Mouse (Mus musculus) kidney, embryonic 14.5 days (tissue): ENCODE results near the gene Kcnip2. TPM values are rescaled to one million over a fixed set of nuclear protein-coding genes. Genes with fewer than 3 reads are reported as not detected.

Experiments used
- ATAC-seq: fragments of 200-750 bp; cut with Nextera tagmentation; 2 replicates; pipeline ENCODE4 v1.8.0; 2017; ENCODE audit warnings: moderate number of reproducible peaks, mild to moderate bottlenecking, moderate TSS enrichment, moderate library complexity; ENCODE audit not compliant: low FRiP score, low TSS enrichment
- H3K27ac ChIP-seq: fragments of 300-500 bp; sonication (generic); 2 replicates; pipeline ENCODE4 v1.5.1; 2014; ENCODE audit warnings: low read depth, mild to moderate bottlenecking, low read length, moderate library complexity, mixed read lengths
- H3K27me3 ChIP-seq: fragments of 300-500 bp; sonication (generic); 2 replicates; pipeline ENCODE4 v1.6.1; 2014; ENCODE audit warnings: mild to moderate bottlenecking, low read length; ENCODE audit not compliant: control insufficient read depth, insufficient read depth
- H3K36me3 ChIP-seq: fragments of 300-500 bp; sonication (generic); 2 replicates; pipeline ENCODE4 v1.6.1; 2014; ENCODE audit warnings: low read length, mixed read lengths; ENCODE audit not compliant: control insufficient read depth, insufficient read depth
- H3K4me1 ChIP-seq: fragments of 300-500 bp; sonication (generic); 2 replicates; pipeline ENCODE4 v1.6.1; 2014; ENCODE audit warnings: low read length, mixed read lengths; ENCODE audit not compliant: control insufficient read depth, insufficient read depth
- H3K4me2 ChIP-seq: fragments of 300-500 bp; sonication (generic); replicated peaks from 2 replicates; pipeline ENCODE4 v1.6.1; 2014; ENCODE audit warnings: low read depth, mild to moderate bottlenecking, low read length
- H3K4me3 ChIP-seq: fragments of 300-500 bp; sonication (generic); 2 replicates; pipeline ENCODE4 v1.5.1; 2014; ENCODE audit warnings: mild to moderate bottlenecking, low read length
- H3K9ac ChIP-seq: fragments of 300-500 bp; sonication (generic); 2 replicates; pipeline ENCODE4 v1.6.1; 2014; ENCODE audit warnings: low read depth, mild to moderate bottlenecking, low read length, moderate library complexity
- H3K9me3 ChIP-seq: fragments of 300-500 bp; sonication (generic); 2 replicates; pipeline ENCODE4 v1.6.1; 2016; ENCODE audit warnings: low read length; ENCODE audit not compliant: control insufficient read depth
- WGBS: fragments of 180-500 bp; shearing (Covaris S2); extraction: QIAGEN DNeasy Blood & Tissue Kit; methylation state at CpG from one replicate; pipeline ENCODE4 v1.1.7; 2014; 5-methylcytosine and 5-hydroxymethylcytosine counted together
- polyA plus RNA-seq: library from polyadenylated mRNA; unstranded; fragments of >200 nt; fragmentation: Nextera tagmentation; extraction: Ambion mirVana; gene quantifications from 2 replicates; pipeline ENCODE4 v1.2.1, GENCODE M21; 2014

Kcnip2 gene
- 1.4 and 2.0 TPM in 2 replicates for polyA plus RNA-seq

- peaks cover 38% of the 10 kb centered on the region for H3K4me1 ChIP-seq
- no peaks in the 10 kb centered on the region for H3K36me3 ChIP-seq
- H3K27ac ChIP-seq: peak within 1 kb of the TSS; percentile 31; the same call in 1 of the 2 replicates
- H3K9me3 ChIP-seq: no peaks in the 10 kb centered on the region
- peak within 1 kb of the TSS; percentile 35 for H3K4me3 ChIP-seq
- H3K27me3 ChIP-seq: no peaks in the 10 kb centered on the region
- WGBS: 1% methylated on average over 25 of the region's 29 CpGs
- peak within 1 kb of the TSS; percentile 38 for H3K9ac ChIP-seq
- ATAC-seq: peak; percentile 59
- peak within 1 kb of the TSS; percentile 74 for H3K4me2 ChIP-seq
Measured at GRCm38 (mm10) chr19:45815831-45816405, at the start of gene Kcnip2. TSS of gene Kcnip2 (minus strand) at chr19:45816061.

GRCm38 (mm10) chr19:45855284-45855920 is 39.5 kb upstream of the Kcnip2 start:
- no peaks in the 10 kb centered on the region for H3K36me3 ChIP-seq
- 60% methylated on average over 8 of the region's 8 CpGs for WGBS
- no peak overlapping the region for H3K9ac ChIP-seq
- no peaks in the 10 kb centered on the region for H3K4me1 ChIP-seq
- H3K27me3 ChIP-seq: no peaks in the 10 kb centered on the region
- no peak overlapping the region for H3K4me2 ChIP-seq
- no peaks in the 10 kb centered on the region for H3K9me3 ChIP-seq
- H3K4me3 ChIP-seq: no peak overlapping the region
- ATAC-seq: no peak
- H3K27ac ChIP-seq: no peak overlapping the region

- Histone ChIP-seq H3K4me3 (no peak overlapping the region), H3K36me3 (no peaks in the 10 kb centered on the region), H3K9me3 (no peaks in the 10 kb centered on the region), H3K27me3 (no peaks in the 10 kb centered on the region), H3K4me2 (no peak overlapping the region), H3K4me1 (no peaks in the 10 kb centered on the region), H3K27ac (no peak overlapping the region), H3K9ac (no peak overlapping the region)
- WGBS: 69% methylated on average over 7 of the region's 7 CpGs
- no peak for ATAC-seq
Measured at GRCm38 (mm10) chr19:45854521-45854920, 38.7 kb upstream of the Kcnip2 start.

- ATAC-seq: no peak
- no peaks in the 10 kb centered on the region for H3K4me1 ChIP-seq
- no peak overlapping the region for H3K27ac ChIP-seq
- H3K36me3 ChIP-seq: no peaks in the 10 kb centered on the region
- no peak overlapping the region for H3K4me3 ChIP-seq
- H3K27me3 ChIP-seq: no peaks in the 10 kb centered on the region
- H3K4me2 ChIP-seq: no peak overlapping the region
- no peaks in the 10 kb centered on the region for H3K9me3 ChIP-seq
- 87% methylated on average over 4 of the region's 4 CpGs for WGBS
- H3K9ac ChIP-seq: no peak overlapping the region
Measured at GRCm38 (mm10) chr19:45847733-45848093, 31.9 kb upstream of the Kcnip2 start.

GRCm38 (mm10) chr19:45847016-45847732 is 31.3 kb upstream of the Kcnip2 start:
- Histone ChIP-seq H3K4me1 (no peaks in the 10 kb centered on the region), H3K4me3 (no peak overlapping the region), H3K4me2 (no peak overlapping the region), H3K36me3 (no peaks in the 10 kb centered on the region), H3K27me3 (no peaks in the 10 kb centered on the region), H3K27ac (no peak overlapping the region), H3K9me3 (no peaks in the 10 kb centered on the region), H3K9ac (no peak overlapping the region)
- no peak for ATAC-seq
- WGBS: 98% methylated on average over 3 of the region's 3 CpGs

- WGBS: 91% methylated on average over 3 of the region's 3 CpGs
- H3K36me3 ChIP-seq: no peaks in the 10 kb centered on the region
- no peak overlapping the region for H3K4me2 ChIP-seq
- H3K9ac ChIP-seq: no peak overlapping the region
- no peak overlapping the region for H3K4me3 ChIP-seq
- no peaks in the 10 kb centered on the region for H3K4me1 ChIP-seq
- H3K9me3 ChIP-seq: no peaks in the 10 kb centered on the region
- no peak for ATAC-seq
- H3K27ac ChIP-seq: no peak overlapping the region
- no peaks in the 10 kb centered on the region for H3K27me3 ChIP-seq
Measured at GRCm38 (mm10) chr19:45844209-45844608, 28.3 kb upstream of the Kcnip2 start.

GRCm38 (mm10) chr19:45843424-45843823 is 27.6 kb upstream of the Kcnip2 start:
- ATAC-seq: no peak

GRCm38 (mm10) chr19:45837050-45837994 is 21.5 kb upstream of the Kcnip2 start:
- no peaks in the 10 kb centered on the region; the same call in 1 of the 2 replicates for H3K4me1 ChIP-seq
- no peak overlapping the region for H3K4me2 ChIP-seq
- H3K27me3 ChIP-seq: no peaks in the 10 kb centered on the region
- H3K4me3 ChIP-seq: no peak overlapping the region
- H3K27ac ChIP-seq: no peak overlapping the region
- H3K9ac ChIP-seq: no peak overlapping the region
- H3K36me3 ChIP-seq: no peaks in the 10 kb centered on the region
- H3K9me3 ChIP-seq: no peaks in the 10 kb centered on the region
- WGBS: 57% methylated on average over 12 of the region's 12 CpGs
- ATAC-seq: no peak

More at GRCm38 (mm10) chr19:45843424-45843823, 27.6 kb upstream of the Kcnip2 start:
- no peak overlapping the region for H3K4me2 ChIP-seq
- no peak overlapping the region for H3K9ac ChIP-seq
- 45% methylated on average over 10 of the region's 10 CpGs for WGBS
- no peaks in the 10 kb centered on the region for H3K9me3 ChIP-seq
- H3K36me3 ChIP-seq: no peaks in the 10 kb centered on the region
- H3K27me3 ChIP-seq: no peaks in the 10 kb centered on the region
- H3K4me1 ChIP-seq: no peaks in the 10 kb centered on the region
- no peak overlapping the region for H3K4me3 ChIP-seq
- no peak overlapping the region for H3K27ac ChIP-seq
